Mouse (Mus musculus) lung, embryonic 15.5 days (tissue): ENCODE measurements around the gene Lman2l. TPM values are rescaled to one million over a fixed set of nuclear protein-coding genes. Genes with fewer than 3 reads are reported as not detected.
A peak's percentile ranks its signal among the peaks of the same experiment; 100 is the strongest.

Experiments used
- ATAC-seq: fragments of 200-750 bp; cut with Nextera tagmentation; 2 replicates; pipeline ENCODE4 v1.8.0; 2017; ENCODE audit warnings: moderate number of reproducible peaks, borderline replicate concordance; ENCODE audit not compliant: low FRiP score, low TSS enrichment; ENCODE audit errors: extremely low read depth
- H3K27ac ChIP-seq: fragments of 300-500 bp; sonication (generic); 2 replicates; pipeline ENCODE4 v1.5.1; 2015; ENCODE audit warnings: moderate library complexity, mild to moderate bottlenecking, inconsistent platforms
- H3K27me3 ChIP-seq: fragments of 300-500 bp; sonication (generic); 2 replicates; pipeline ENCODE4 v1.6.1; 2015; ENCODE audit warnings: inconsistent platforms
- H3K36me3 ChIP-seq: fragments of 300-500 bp; sonication (generic); 2 replicates; pipeline ENCODE4 v1.6.1; 2015; ENCODE audit warnings: inconsistent platforms
- H3K4me1 ChIP-seq: fragments of 300-500 bp; sonication (generic); 2 replicates; pipeline ENCODE4 v1.6.1; 2015; ENCODE audit warnings: inconsistent platforms
- H3K4me2 ChIP-seq: fragments of 300-500 bp; sonication (generic); 2 replicates; pipeline ENCODE4 v1.6.1; 2015; ENCODE audit warnings: inconsistent platforms, mild to moderate bottlenecking, moderate library complexity
- H3K4me3 ChIP-seq: fragments of 300-500 bp; sonication (generic); 2 replicates; pipeline ENCODE4 v1.5.1; 2015; ENCODE audit warnings: mild to moderate bottlenecking, inconsistent platforms
- H3K9ac ChIP-seq: fragments of 300-500 bp; sonication (generic); 2 replicates; pipeline ENCODE4 v1.6.1; 2015; ENCODE audit warnings: inconsistent platforms
- H3K9me3 ChIP-seq: fragments of 300-500 bp; sonication (generic); 2 replicates; pipeline ENCODE4 v1.6.1; 2016; ENCODE audit warnings: inconsistent platforms
- WGBS: fragments of 180-500 bp; shearing (Covaris S2); methylation state at CpG from one replicate; pipeline ENCODE4 v1.1.7; 2015; 5-methylcytosine and 5-hydroxymethylcytosine counted together
- polyA plus RNA-seq: library from polyadenylated mRNA; unstranded; fragments of >200 nt; fragmentation: Nextera tagmentation; extraction: Ambion mirVana; gene quantifications from 2 replicates; pipeline ENCODE4 v1.2.1, GENCODE M21; 2015

Gene Lman2l
- polyA plus RNA-seq, 1 experiment from 2014 or later: 49.5 TPM

- peaks cover 62% of the 10 kb centered on the region for H3K4me1 ChIP-seq
- no peaks in the 10 kb centered on the region for H3K27me3 ChIP-seq
- H3K27ac ChIP-seq: peak overlapping the region; percentile 25; the same call in 1 of the 2 replicates
- H3K9me3 ChIP-seq: no peaks in the 10 kb centered on the region
- 40% methylated on average over 8 of the region's 8 CpGs for WGBS
- ATAC-seq: no peak
- H3K9ac ChIP-seq: 0 out of 2 replicates have a peak overlapping the region, but pooled peaks have one; percentile 1
- no peaks in the 10 kb centered on the region for H3K36me3 ChIP-seq
- no peak overlapping the region for H3K4me3 ChIP-seq
- peak overlapping the region; percentile 86 for H3K4me2 ChIP-seq
Measured at GRCm38 (mm10) chr1:36475480-36476110, 30.5 kb upstream of the Lman2l start.

DNA sequence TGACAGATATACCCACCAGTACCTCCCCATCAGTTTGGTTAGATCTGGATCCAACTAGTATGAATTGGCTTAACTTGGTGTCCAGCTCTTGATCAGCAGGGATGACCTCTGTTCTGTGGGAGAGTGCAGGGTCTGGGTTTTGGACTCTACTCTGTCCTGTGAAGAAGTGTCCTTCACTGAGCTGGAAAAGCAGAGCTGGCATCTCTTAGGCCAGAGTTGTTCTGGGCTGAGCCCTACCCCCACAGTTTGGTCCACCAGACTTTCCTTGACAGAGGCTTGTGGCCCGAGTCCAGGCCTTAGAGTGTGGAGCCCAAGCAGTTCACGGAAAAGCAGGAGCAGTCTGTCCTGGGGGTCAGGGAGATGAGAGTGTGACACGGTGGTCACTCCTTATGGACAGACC, 29.6 kb upstream of the Lman2l start:
- Histone ChIP-seq H3K27me3 (no peaks in the 10 kb centered on the region), H3K36me3 (no peaks in the 10 kb centered on the region), H3K27ac (0 out of 2 replicates have a peak overlapping the region, but pooled peaks have one; percentile 25), H3K4me3 (no peak overlapping the region; the same call in 1 of the 2 replicates), H3K9ac (no peak overlapping the region), H3K4me2 (peak overlapping the region; percentile 86), H3K4me1 (peaks cover 68% of the 10 kb centered on the region), H3K9me3 (no peaks in the 10 kb centered on the region)
- 38% methylated on average over 3 of the region's 3 CpGs for WGBS
- ATAC-seq: no peak

- WGBS: 63% methylated on average over 10 of the region's 10 CpGs
- H3K27me3 ChIP-seq: no peaks in the 10 kb centered on the region
- H3K27ac ChIP-seq: 0 out of 2 replicates have a peak overlapping the region, but pooled peaks have one; percentile 7
- no peaks in the 10 kb centered on the region for H3K9me3 ChIP-seq
- peaks cover 65% of the 10 kb centered on the region for H3K4me1 ChIP-seq
- no peaks in the 10 kb centered on the region for H3K36me3 ChIP-seq
- H3K4me2 ChIP-seq: peak overlapping the region; percentile 86
- H3K4me3 ChIP-seq: peak overlapping the region; percentile 4; the same call in 1 of the 2 replicates
- no peak for ATAC-seq
- 0 out of 2 replicates have a peak overlapping the region, but pooled peaks have one; percentile 2 for H3K9ac ChIP-seq
Measured at GRCm38 (mm10) chr1:36473211-36473780, 28.2 kb upstream of the Lman2l start.

- no peak for ATAC-seq
Measured at GRCm38 (mm10) chr1:36472106-36472440, 27.0 kb upstream of the Lman2l start.

DNA sequence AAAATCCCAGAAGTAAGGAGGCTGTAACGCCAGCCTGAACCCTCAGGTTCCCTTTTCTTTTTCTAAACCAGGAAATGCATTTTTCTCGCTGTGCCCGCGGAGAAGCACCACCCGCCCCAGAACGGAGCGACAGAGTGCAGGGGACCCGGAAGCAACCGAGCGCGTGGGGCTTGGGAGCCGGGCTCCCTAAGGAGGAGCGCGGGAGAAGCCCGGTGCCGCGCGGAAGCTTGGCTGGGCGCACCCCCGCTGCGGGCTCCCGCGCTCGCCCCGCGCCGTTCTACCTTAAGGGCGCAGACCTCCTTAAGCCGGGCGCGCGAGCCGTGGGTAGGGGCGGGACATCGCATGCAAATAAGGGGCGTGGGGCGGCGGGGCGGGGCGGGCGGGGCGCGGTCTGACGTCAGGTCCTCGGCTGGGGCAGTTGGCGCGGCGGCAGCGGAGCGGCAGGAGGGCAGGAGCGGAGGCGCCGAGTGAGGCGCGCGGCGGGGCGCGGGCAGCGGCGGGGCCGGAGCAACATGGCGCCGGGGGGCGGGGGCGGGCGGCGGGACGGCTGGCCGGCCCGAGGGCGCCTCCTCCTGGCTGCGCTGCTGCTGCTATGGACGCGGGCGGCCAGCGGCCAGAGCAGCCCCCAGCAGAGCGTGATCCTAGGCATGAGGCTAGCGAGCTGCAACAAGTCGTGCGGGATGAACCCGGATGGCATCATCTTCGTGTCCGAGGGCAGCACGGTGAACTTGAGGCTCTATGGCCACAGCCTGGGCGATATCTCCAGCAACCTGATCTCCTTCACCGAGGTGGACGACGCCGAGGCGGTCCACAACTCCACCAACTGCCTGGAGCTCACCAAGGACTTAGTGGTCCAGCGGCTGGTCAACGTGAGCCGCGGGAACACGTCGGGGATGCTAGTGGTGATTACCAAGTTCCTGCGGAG, 26.4 kb upstream of the Lman2l start, which contains the start of gene Cnnm4:
TSS of gene Cnnm4 (plus strand) at position 440 of the 925 bp plus-strand sequence.
- peak within 1 kb of the TSS; percentile 83 for H3K27ac ChIP-seq
- peak within 1 kb of the TSS; percentile 76 for H3K9ac ChIP-seq
- peak; percentile 92 for ATAC-seq
- no peaks in the 10 kb centered on the region for H3K36me3 ChIP-seq
- peak within 1 kb of the TSS; percentile 75 for H3K4me3 ChIP-seq
- WGBS: under 1% methylated on average over 80 of the region's 98 CpGs
- no peaks in the 10 kb centered on the region for H3K27me3 ChIP-seq
- peak within 1 kb of the TSS; percentile 86 for H3K4me2 ChIP-seq
- H3K4me1 ChIP-seq: peaks cover 58% of the 10 kb centered on the region
- no peaks in the 10 kb centered on the region for H3K9me3 ChIP-seq

More at GRCm38 (mm10) chr1:36472106-36472440, 27.0 kb upstream of the Lman2l start:
- H3K27me3 ChIP-seq: no peaks in the 10 kb centered on the region
- no peaks in the 10 kb centered on the region for H3K36me3 ChIP-seq
- H3K9ac ChIP-seq: peak overlapping the region; percentile 76
- H3K4me1 ChIP-seq: peaks cover 60% of the 10 kb centered on the region
- peak overlapping the region; percentile 86 for H3K4me2 ChIP-seq
- no peaks in the 10 kb centered on the region for H3K9me3 ChIP-seq
- peak overlapping the region; percentile 75 for H3K4me3 ChIP-seq
- no peak overlapping the region for H3K27ac ChIP-seq
- WGBS: 13% methylated on average over 18 of the region's 18 CpGs

- Histone ChIP-seq H3K4me2 (0 out of 2 replicates have a peak overlapping the region, but pooled peaks have one; percentile 86), H3K27me3 (no peaks in the 10 kb centered on the region), H3K9ac (no peak overlapping the region), H3K9me3 (no peaks in the 10 kb centered on the region), H3K4me1 (peaks cover 43% of the 10 kb centered on the region), H3K27ac (no peak overlapping the region), H3K4me3 (no peak overlapping the region), H3K36me3 (no peaks in the 10 kb centered on the region)
- whole genome bisulfite sequencing: 36% methylated on average over 2 of the region's 2 CpGs
- no peak for ATAC-seq
Measured at GRCm38 (mm10) chr1:36469811-36470444, 24.9 kb upstream of the Lman2l start.

- Histone ChIP-seq H3K4me2 (no peak overlapping the region), H3K36me3 (no peaks in the 10 kb centered on the region), H3K27ac (no peak overlapping the region), H3K4me3 (no peak overlapping the region), H3K9ac (no peak overlapping the region), H3K4me1 (peaks cover 18% of the 10 kb centered on the region), H3K27me3 (no peaks in the 10 kb centered on the region), H3K9me3 (no peaks in the 10 kb centered on the region)
- no peak for ATAC-seq
- 60% methylated on average over 5 of the region's 5 CpGs for WGBS
Measured at GRCm38 (mm10) chr1:36467446-36467845, 22.4 kb upstream of the Lman2l start.

GRCm38 (mm10) chr1:36465641-36466160, 20.6 kb upstream of the Lman2l start:
- 30% methylated on average over 4 of the region's 4 CpGs for WGBS
- H3K4me2 ChIP-seq: no peak overlapping the region
- ATAC-seq: no peak
- H3K27ac ChIP-seq: no peak overlapping the region
- no peaks in the 10 kb centered on the region for H3K27me3 ChIP-seq
- H3K36me3 ChIP-seq: no peaks in the 10 kb centered on the region
- H3K9me3 ChIP-seq: no peaks in the 10 kb centered on the region
- H3K4me3 ChIP-seq: no peak overlapping the region
- no peak overlapping the region for H3K9ac ChIP-seq
- peaks cover 7% of the 10 kb centered on the region for H3K4me1 ChIP-seq

DNA sequence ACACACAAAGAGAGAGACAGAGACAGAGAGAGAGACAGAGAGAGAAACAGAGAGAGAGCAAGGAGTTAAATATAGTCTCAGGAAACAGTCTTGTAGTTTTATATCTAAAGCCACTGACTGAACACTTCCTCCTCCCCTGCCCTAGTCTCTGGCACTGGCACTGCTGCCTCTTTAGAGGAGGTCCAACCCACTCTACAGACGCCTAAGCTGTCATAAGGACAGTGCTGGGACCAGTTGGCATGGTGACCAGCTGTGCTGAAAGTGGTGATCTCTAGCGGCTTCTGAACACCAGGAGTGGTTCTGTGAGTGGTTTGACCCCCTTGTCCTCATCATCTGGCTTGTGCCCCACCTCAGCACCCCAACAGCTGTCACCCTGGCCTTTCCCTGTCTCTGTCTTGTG, 16.8 kb upstream of the Lman2l start:
- Histone ChIP-seq H3K9ac (no peak overlapping the region), H3K27me3 (no peaks in the 10 kb centered on the region), H3K36me3 (no peaks in the 10 kb centered on the region), H3K9me3 (no peaks in the 10 kb centered on the region), H3K27ac (no peak overlapping the region), H3K4me2 (no peak overlapping the region), H3K4me3 (no peak overlapping the region), H3K4me1 (peaks cover 6% of the 10 kb centered on the region; the same call in 1 of the 2 replicates)
- ATAC-seq: no peak
- WGBS: 29% methylated on average over 2 of the region's 2 CpGs

- Histone ChIP-seq H3K4me1 (peaks cover 6% of the 10 kb centered on the region; the same call in 1 of the 2 replicates), H3K9me3 (no peaks in the 10 kb centered on the region), H3K9ac (no peak overlapping the region), H3K4me2 (no peak overlapping the region), H3K4me3 (no peak overlapping the region), H3K27me3 (no peaks in the 10 kb centered on the region), H3K36me3 (no peaks in the 10 kb centered on the region), H3K27ac (no peak overlapping the region)
- ATAC-seq: no peak
- WGBS: 60% methylated on average over 5 of the region's 5 CpGs
Measured at GRCm38 (mm10) chr1:36458169-36458568, 13.1 kb upstream of the Lman2l start.
